Mouse (Mus musculus): ENCODE measurements around the gene Rpl29. TPM values are rescaled to one million over a fixed set of nuclear protein-coding genes. Genes with fewer than 3 reads are reported as not detected.

Rpl29 gene
- polyA plus RNA-seq (2012; rRNA removed) = 797 and 834 TPM in 2 replicates

DNA sequence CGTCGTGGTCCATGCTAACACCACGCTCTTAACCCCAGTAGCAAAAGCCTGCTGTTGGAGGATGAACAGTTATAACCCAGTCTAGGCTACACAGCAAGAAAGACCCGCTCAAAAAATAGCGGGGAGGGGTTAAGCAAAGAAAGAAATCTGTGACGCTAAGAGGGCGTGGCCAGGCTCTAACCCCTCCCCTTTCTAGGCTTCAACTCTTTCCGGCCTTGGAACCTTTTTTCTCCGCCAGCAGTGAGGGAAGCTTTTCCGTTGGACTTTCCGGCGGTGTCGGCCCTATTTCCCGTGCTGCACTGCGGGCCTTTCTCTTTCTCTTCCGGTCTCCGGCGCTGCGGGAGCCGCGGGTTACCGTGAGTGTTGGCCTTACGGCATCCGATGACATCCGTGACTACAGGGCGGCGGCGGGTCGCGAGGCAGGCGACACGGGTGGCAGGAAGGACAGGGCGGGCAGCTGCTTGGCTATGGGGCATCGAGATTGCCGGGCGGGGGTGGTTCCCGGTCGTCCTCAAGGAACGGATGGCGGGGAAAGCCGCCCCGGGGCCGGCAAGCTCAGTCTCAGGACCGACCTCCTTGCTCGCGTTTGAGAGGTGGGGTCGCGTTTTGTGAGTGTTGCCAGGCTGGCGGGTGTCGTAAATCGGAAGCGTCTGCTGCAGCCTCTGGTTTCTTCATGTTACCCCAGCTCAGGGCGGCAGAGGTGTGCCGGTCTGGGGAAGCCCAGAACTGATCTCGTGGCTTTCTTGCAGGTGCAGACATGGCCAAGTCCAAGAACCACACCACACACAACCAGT lies at the start of gene Rpl29:
Rpl29 (plus strand) TSS at position 234 of the 794 bp plus-strand sequence.

DNA sequence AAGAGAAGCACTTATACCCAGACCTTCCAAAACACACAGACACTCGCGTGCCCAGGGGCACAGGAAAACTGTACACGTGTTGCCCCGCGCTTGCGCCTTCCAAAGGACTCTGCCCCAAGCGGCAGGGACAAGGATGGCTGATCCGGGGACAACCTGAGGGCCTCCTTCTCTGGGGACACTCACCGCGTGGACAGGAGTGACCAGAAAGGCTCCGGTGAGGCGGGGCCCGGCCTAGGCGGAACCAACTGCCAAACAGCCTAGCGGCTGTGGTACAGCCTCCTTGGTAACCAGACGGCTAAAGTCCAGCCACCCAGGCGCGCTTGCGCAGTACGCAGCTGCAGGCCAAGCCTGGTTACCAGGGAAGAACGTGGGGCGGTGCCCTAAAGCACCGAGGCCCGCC lies 18.1 kb downstream of the Rpl29 start, which contains the start of the genes Abhd14b and Abhd14a:
Abhd14b (plus strand) TSS at position 112 of the 400 bp plus-strand sequence.
Abhd14a (minus strand) TSS at position 331 of the 400 bp plus-strand sequence.

GRCm38 (mm10) chr9:106453271-106454070 lies 24.2 kb downstream of the Rpl29 start, which contains the start of gene Pcbp4:
Pcbp4 (plus strand) TSS chr9:106453291.

DNA sequence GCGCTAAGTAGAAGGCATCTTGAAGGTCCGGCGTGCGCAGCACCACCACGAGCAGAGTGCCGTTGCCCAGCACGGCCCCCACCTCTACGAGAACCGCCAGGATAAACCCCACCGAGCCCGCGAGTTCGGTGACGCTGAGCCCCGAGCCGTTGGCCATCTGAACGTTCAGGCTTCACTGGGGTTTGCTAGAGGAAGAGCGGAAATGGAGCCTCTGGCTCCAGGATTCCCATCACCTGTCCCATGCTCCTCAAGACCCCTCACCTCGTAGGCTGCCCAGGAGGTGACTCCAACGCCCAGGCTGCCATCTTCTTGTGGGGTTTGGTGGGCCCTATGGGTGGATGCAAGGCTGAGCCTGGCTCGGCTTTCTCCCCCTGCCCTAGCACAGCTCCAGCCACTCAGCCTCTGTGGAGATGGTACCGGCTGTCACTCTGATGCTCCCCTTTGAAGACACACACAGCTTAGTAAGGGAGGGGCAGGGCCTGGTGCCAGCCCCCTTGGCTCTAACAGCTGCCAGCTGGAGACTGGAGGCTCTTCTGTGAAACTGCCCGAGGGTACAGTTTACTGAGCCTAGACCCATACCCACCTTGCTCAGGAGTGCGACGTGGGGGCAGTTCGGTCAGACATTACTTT lies 36.4 kb downstream of the Rpl29 start, which contains the start of gene Gpr62:
Gpr62 (minus strand) TSS at position 368 of the 630 bp plus-strand sequence.

GRCm38 (mm10) chr9:106475663-106476001 lies 46.4 kb downstream of the Rpl29 start, which contains the start of gene Rrp9:
Rrp9 (plus strand) TSS chr9:106475963.

GRCm38 (mm10) chr9:106476924-106477484 lies 47.8 kb downstream of the Rpl29 start, which contains the start of gene Parp3:
Parp3 (minus strand) TSS chr9:106476949.

Other genes with a start within 250 kb of the Rpl29 start
- gene Ppm1m, start 229.7 kb upstream of the Rpl29 start, polyA plus RNA-seq (2012; rRNA removed) = 28.7 and 29.5 TPM in 2 replicates
- gene Twf2, start 226.3 kb upstream of the Rpl29 start, polyA plus RNA-seq (2012; rRNA removed) = 60.7 and 62.7 TPM in 2 replicates
- gene Tlr9, start 206.9 kb upstream of the Rpl29 start, polyA plus RNA-seq (2012; rRNA removed) = 0.22 and 0.24 TPM in 2 replicates
- 78.6 and 80.9 TPM in 2 replicates for gene Alas1, start 180.8 kb upstream of the Rpl29 start, polyA plus RNA-seq (2012; rRNA removed)
- gene Poc1a, start 148.4 kb upstream of the Rpl29 start, polyA plus RNA-seq (2012; rRNA removed) = 8.3 and 9.5 TPM in 2 replicates
- 43.2 and 43.9 TPM in 2 replicates for gene Dusp7, start 60.8 kb upstream of the Rpl29 start, polyA plus RNA-seq (2012; rRNA removed)
- gene Acy1, start 8.9 kb downstream of the Rpl29 start, polyA plus RNA-seq (2012; rRNA removed) = 11.7 and 12.7 TPM in 2 replicates
- gene Abhd14b, start 18.0 kb downstream of the Rpl29 start, polyA plus RNA-seq (2012; rRNA removed) = 21.1 and 21.6 TPM in 2 replicates
- gene Abhd14a, start 18.2 kb downstream of the Rpl29 start, polyA plus RNA-seq (2012; rRNA removed) = 92.3 and 95.3 TPM in 2 replicates
- 529 and 536 TPM in 2 replicates for gene Pcbp4, start 23.8 kb downstream of the Rpl29 start, polyA plus RNA-seq (2012; rRNA removed)
- gene Gpr62, start 36.5 kb downstream of the Rpl29 start, polyA plus RNA-seq (2012; rRNA removed) = 0.70 and 0.74 TPM in 2 replicates
- gene Rrp9, start 46.5 kb downstream of the Rpl29 start, polyA plus RNA-seq (2012; rRNA removed) = 55.4 and 57.4 TPM in 2 replicates
- 1.8 and 2.3 TPM in 2 replicates for gene Parp3, start 47.5 kb downstream of the Rpl29 start, polyA plus RNA-seq (2012; rRNA removed)
- gene Iqcf1, start 70.5 kb downstream of the Rpl29 start, polyA plus RNA-seq (2012; rRNA removed) = not detected in 2 replicates
- gene Iqcf5, start 85.1 kb downstream of the Rpl29 start, polyA plus RNA-seq (2012; rRNA removed) = 0.24 TPM in 1 of 2 replicates, not detected in the other
- not detected in 2 replicates for gene Iqcf3, start 132.2 kb downstream of the Rpl29 start, polyA plus RNA-seq (2012; rRNA removed)
- not detected in 2 replicates for gene Iqcf4, start 141.5 kb downstream of the Rpl29 start, polyA plus RNA-seq (2012; rRNA removed)
- gene Iqcf6, start 197.1 kb downstream of the Rpl29 start, polyA plus RNA-seq (2012; rRNA removed) = not detected in 2 replicates
- 19.3 and 22.2 TPM in 2 replicates for gene Grm2, start 226.6 kb downstream of the Rpl29 start, polyA plus RNA-seq (2012; rRNA removed)

Measured in central nervous system, embryonic 18 days (tissue).